Mouse (Mus musculus) forebrain, embryonic 12.5 days (tissue): ENCODE results near the gene Vav3. TPM values are rescaled to one million over a fixed set of nuclear protein-coding genes. Genes with fewer than 3 reads are reported as not detected.

Experiments
- ATAC-seq: fragments of 200-750 bp; cut with Nextera tagmentation; 2 replicates; pipeline ENCODE4 v1.8.0; 2017; ENCODE audit warnings: moderate TSS enrichment; ENCODE audit not compliant: low FRiP score
- H3K27ac ChIP-seq: fragments of 300-500 bp; sonication (generic); 2 replicates; pipeline ENCODE4 v1.5.1; 2016; ENCODE audit warnings: mild to moderate bottlenecking
- H3K27me3 ChIP-seq: fragments of 300-500 bp; sonication (generic); 2 replicates; pipeline ENCODE4 v1.6.1; 2016; ENCODE audit warnings: mild to moderate bottlenecking
- H3K36me3 ChIP-seq: fragments of 300-500 bp; sonication (generic); replicated peaks from 2 replicates; pipeline ENCODE4 v1.6.1; 2016; ENCODE audit warnings: mild to moderate bottlenecking
- H3K4me1 ChIP-seq: fragments of 300-500 bp; sonication (generic); 2 replicates; pipeline ENCODE4 v1.6.1; 2016
- H3K4me2 ChIP-seq: fragments of 300-500 bp; sonication (generic); 2 replicates; pipeline ENCODE4 v1.6.1; 2016; ENCODE audit warnings: mild to moderate bottlenecking, moderate library complexity
- H3K4me3 ChIP-seq: fragments of 300-500 bp; sonication (generic); replicated peaks from 2 replicates; pipeline ENCODE4 v1.5.1; 2016; ENCODE audit warnings: mild to moderate bottlenecking
- H3K9ac ChIP-seq: fragments of 300-500 bp; sonication (generic); 2 replicates; pipeline ENCODE4 v1.6.1; 2016; ENCODE audit warnings: mild to moderate bottlenecking
- H3K9me3 ChIP-seq: fragments of 300-500 bp; sonication (generic); 2 replicates; pipeline ENCODE4 v1.6.1; 2016
- WGBS: fragments of 180-500 bp; shearing (Covaris S2); methylation state at CpG from one replicate; pipeline ENCODE4 v1.1.7; 2016; 5-methylcytosine and 5-hydroxymethylcytosine counted together
- polyA plus RNA-seq: library from polyadenylated mRNA; unstranded; fragments of >200 nt; fragmentation: Nextera tagmentation; extraction: Ambion mirVana; gene quantifications from 2 replicates; pipeline ENCODE4 v1.2.1, GENCODE M21; 2016

Vav3 gene
- polyA plus RNA-seq, 1 experiment from 2014 or later: 10.9 TPM

DNA sequence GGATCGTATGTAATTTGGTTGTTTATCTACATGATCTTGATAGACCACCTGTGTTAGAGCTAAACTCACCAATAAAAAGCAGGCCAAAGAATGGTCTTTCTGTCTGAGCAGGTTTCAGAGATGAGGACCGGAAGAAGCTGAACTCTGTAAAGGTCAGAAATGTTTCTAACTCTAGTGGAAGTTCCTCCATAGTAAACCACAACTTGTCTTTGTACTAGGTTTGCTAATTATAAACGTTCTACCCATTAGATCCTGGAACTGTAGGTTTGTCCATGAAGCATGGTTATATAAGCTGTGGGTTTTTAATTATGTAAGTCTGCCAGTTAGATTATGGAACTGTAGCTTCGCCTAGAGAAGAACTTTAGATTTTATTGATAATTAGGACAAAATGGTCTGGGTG is 20.3 kb downstream of the Vav3 start:
- no peak overlapping the region for H3K27ac ChIP-seq
- no peak for ATAC-seq
- 91% methylated on average over 4 of the region's 4 CpGs for WGBS
- H3K36me3 ChIP-seq: no peaks in the 10 kb centered on the region
- H3K4me2 ChIP-seq: no peak overlapping the region
- H3K9ac ChIP-seq: no peak overlapping the region
- no peaks in the 10 kb centered on the region for H3K27me3 ChIP-seq
- 0 out of 2 replicates have a peak, but pooled peaks cover 3% of the 10 kb centered on the region for H3K4me1 ChIP-seq
- H3K9me3 ChIP-seq: no peaks in the 10 kb centered on the region
- H3K4me3 ChIP-seq: no peak overlapping the region

DNA sequence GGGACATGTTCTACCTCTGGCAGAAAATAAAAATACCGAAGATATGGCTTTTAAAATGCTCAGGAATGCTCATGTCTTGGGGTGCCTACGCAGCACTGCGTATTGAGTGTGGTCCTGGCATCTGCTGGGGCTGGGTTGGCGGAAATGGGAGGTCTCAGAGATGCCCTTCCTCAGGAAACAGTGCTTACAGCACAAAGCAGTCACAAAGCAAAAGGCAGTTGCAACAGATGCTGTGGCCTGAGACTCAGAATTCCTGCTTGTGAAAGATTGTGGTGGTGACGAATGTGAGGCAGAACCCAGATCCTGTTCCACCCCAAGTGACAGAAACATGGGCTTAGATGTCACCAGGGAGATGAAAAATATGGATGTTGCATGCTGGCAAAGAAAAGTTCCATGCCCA is 21.4 kb downstream of the Vav3 start:
- Histone ChIP-seq H3K4me1 (peaks cover 12% of the 10 kb centered on the region; the same call in 1 of the 2 replicates), H3K9ac (no peak overlapping the region), H3K4me2 (no peak overlapping the region), H3K9me3 (no peaks in the 10 kb centered on the region), H3K4me3 (no peak overlapping the region), H3K27me3 (no peaks in the 10 kb centered on the region), H3K27ac (no peak overlapping the region), H3K36me3 (no peaks in the 10 kb centered on the region)
- 91% methylated on average over 5 of the region's 5 CpGs for WGBS
- ATAC-seq: no peak

DNA sequence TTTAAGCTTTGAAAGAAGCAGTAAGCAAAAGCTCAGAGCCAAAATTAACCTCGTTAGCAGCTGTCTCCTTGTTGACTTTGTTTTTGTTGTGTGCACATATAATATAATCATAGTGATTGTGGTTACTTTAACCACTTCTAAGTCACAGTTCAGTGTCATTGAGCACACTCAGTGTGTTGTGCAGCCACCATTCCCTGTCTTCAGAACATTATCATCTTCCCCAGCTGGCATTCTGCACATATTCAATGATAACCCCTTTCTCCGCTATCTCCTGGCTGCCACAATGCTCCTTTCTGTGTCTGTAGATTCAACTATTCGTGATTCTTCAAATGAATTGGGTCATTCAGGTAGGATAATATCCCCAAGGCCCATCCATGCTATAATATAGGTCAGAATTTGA is 21.9 kb downstream of the Vav3 start:
- peaks cover 12% of the 10 kb centered on the region; the same call in 1 of the 2 replicates for H3K4me1 ChIP-seq
- no peaks in the 10 kb centered on the region for H3K27me3 ChIP-seq
- H3K4me3 ChIP-seq: no peak overlapping the region
- H3K36me3 ChIP-seq: no peaks in the 10 kb centered on the region
- no peak overlapping the region for H3K4me2 ChIP-seq
- no peak overlapping the region for H3K27ac ChIP-seq
- WGBS: 78% methylated on average over 3 of the region's 3 CpGs
- H3K9me3 ChIP-seq: no peaks in the 10 kb centered on the region
- ATAC-seq: no peak
- H3K9ac ChIP-seq: no peak overlapping the region

DNA sequence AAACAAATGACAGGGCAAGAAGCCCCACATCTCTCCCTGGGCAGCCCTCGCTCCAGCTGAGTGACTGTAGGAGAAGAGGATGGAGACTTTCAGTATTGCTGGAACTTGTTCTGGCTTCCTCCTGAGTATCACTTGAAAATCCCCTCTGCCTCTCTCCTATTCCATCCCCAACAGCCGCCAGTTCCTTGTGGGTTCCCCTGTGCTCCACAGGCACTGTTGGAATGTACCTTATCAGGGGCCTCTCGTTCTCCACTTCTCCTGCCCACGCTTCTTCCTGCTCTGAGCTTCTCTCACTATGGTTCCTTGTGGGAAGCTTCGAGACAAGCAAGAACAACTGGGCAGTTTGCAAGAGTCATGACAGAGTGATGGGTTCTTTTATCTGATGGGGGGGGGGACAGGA is 23.1 kb downstream of the Vav3 start:
- Histone ChIP-seq H3K9ac (no peak overlapping the region), H3K4me2 (no peak overlapping the region), H3K27me3 (no peaks in the 10 kb centered on the region), H3K4me3 (no peak overlapping the region), H3K4me1 (peaks cover 12% of the 10 kb centered on the region; the same call in 1 of the 2 replicates), H3K9me3 (no peaks in the 10 kb centered on the region), H3K27ac (no peak overlapping the region), H3K36me3 (no peaks in the 10 kb centered on the region)
- ATAC-seq: no peak
- WGBS: 82% methylated on average over 5 of the region's 5 CpGs

DNA sequence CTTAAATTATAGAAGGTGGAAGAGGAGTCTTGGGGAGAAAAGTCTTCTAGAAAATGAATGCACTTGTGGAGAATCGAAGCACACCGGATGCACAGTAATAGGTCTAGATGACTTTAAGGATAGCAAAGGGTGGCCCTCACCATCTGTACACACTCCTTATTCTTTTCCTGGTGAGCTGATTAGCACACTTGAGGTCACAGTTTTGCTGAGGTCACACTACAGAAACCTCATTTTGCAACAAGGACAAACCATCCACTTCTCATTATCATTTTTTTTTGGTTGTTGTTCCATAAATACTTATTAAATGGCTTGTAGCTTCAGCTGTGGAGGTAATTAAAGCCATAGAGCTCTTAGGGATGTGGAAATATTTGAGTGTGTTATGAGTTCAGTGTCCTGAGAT is 25.4 kb downstream of the Vav3 start:
- no peak overlapping the region for H3K4me2 ChIP-seq
- H3K36me3 ChIP-seq: no peaks in the 10 kb centered on the region
- ATAC-seq: no peak
- H3K4me1 ChIP-seq: peaks cover 14% of the 10 kb centered on the region; the same call in 1 of the 2 replicates
- no peak overlapping the region for H3K27ac ChIP-seq
- WGBS: 91% methylated on average over 2 of the region's 2 CpGs
- no peak overlapping the region for H3K9ac ChIP-seq
- no peaks in the 10 kb centered on the region for H3K9me3 ChIP-seq
- H3K4me3 ChIP-seq: no peak overlapping the region
- H3K27me3 ChIP-seq: no peaks in the 10 kb centered on the region

DNA sequence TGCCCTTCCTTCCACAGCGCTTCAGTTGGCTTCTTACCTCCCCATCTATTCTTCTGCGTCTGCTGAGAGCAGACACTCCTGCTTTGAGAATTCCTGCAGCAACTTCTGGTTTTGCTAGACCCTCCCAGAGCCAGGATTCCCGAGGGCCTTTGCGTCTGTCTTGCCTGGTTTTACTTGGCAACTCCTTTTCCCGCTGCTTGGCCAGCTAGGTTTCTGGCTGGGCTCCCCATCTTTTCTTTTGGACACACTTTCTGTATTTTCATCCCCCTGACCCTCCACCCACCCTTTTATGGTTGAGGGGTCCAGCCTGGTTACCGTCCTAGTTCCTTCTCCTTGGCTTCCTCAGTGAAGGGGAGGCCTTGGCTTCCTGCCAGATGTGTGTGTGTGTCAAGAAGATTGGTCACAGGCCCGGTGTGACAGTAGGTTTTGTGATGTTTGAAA is 26.0 kb downstream of the Vav3 start:
- Histone ChIP-seq H3K27ac (no peak overlapping the region), H3K4me1 (peaks cover 14% of the 10 kb centered on the region; the same call in 1 of the 2 replicates), H3K9me3 (no peaks in the 10 kb centered on the region), H3K4me3 (no peak overlapping the region), H3K27me3 (no peaks in the 10 kb centered on the region), H3K4me2 (no peak overlapping the region), H3K36me3 (no peaks in the 10 kb centered on the region), H3K9ac (no peak overlapping the region)
- WGBS: 74% methylated on average over 7 of the region's 7 CpGs
- no peak for ATAC-seq

DNA sequence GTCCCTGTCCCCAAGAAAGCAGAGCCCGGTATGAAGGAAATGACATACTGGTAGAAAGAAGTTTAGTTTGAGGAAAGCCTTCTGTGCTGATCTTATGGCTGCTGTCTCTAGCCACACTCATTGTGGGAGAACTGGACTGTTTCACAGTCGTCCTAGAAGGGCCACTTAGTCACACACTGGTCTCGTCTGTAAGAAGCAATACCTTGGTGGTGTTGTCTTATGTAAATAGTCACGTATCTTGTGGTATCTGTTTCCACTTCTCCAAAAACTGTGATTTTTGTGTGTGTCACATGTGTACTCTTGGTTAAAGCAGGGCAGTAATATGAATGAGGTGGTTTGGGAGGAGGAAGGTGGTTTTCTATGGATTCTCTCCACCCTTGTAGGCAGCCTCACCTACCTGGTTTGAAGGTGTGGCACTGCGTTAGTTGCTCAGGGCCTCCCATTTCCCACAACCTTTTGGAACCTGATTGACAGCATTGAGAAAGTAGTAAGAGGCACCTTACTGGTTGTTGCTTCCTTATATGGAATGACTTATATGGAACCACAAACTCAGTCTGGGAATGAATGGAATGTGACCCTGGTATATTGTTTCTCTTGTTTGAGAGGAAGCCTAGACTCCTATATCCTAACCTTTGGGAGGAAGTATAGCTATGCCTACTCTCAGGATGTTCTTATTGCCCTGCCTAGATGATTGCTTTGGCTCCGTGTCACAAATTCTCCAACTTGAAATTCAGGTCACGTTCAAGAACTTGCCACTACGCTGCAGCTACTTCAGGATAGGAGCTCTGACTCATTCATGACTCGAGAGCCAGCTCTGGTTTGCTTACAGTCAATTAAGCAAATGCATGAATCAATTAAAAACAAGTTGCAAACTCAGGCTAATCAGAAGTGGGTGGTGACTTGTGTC is 28.2 kb downstream of the Vav3 start:
- H3K9ac ChIP-seq: no peak overlapping the region
- no peak overlapping the region for H3K4me3 ChIP-seq
- no peaks in the 10 kb centered on the region for H3K36me3 ChIP-seq
- H3K27me3 ChIP-seq: no peaks in the 10 kb centered on the region
- ATAC-seq: no peak
- WGBS: 77% methylated on average over 9 of the region's 9 CpGs
- H3K9me3 ChIP-seq: no peaks in the 10 kb centered on the region
- no peak overlapping the region for H3K27ac ChIP-seq
- no peak overlapping the region for H3K4me2 ChIP-seq
- peaks cover 14% of the 10 kb centered on the region; the same call in 1 of the 2 replicates for H3K4me1 ChIP-seq

DNA sequence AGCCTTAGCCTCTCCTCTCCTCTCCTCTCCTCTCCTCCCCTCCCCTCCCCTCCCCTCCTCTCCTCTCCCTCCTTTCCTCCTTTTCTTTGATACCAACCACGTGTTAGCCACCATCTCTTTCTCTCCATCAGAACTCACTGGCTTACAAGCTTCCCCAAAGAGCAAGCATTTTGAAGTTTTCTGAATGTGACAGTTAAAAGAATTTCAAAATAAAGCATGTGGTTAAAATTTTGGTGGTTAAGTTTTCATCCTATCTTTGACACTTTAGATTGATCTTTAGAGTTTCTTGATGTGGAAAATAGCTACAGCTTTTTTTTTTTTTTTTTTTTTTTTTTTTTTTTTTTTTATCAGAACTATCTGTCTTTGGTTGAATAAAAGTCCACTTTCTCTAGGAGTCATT is 31.1 kb downstream of the Vav3 start:
- no peak overlapping the region for H3K4me2 ChIP-seq
- no peak for ATAC-seq
- no peak overlapping the region for H3K4me3 ChIP-seq
- H3K9ac ChIP-seq: no peak overlapping the region
- peaks cover 3% of the 10 kb centered on the region; the same call in 1 of the 2 replicates for H3K4me1 ChIP-seq
- H3K27me3 ChIP-seq: no peaks in the 10 kb centered on the region
- no peaks in the 10 kb centered on the region for H3K36me3 ChIP-seq
- WGBS: no CpG with 5 or more reads among the region's 1 CpGs
- no peaks in the 10 kb centered on the region for H3K9me3 ChIP-seq
- H3K27ac ChIP-seq: no peak overlapping the region

DNA sequence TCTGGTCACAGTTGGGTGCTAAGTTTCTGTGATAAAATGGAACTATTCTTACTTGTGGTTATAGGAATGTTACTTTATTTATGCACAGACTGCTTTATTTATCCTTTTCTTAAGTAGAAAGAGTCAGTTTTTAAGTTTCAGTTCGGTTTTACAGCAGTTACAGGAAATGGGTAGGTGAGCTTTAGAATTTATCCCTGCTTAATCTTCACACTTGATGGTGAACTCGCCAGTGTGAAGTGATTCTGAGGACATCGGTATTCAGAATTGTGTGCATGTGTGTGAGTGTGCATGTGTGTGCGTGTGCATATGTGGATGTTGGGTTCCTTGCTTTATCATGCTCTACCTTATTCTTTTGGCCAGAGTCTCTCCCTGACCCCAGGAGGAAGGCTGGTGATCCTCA is 32.2 kb downstream of the Vav3 start:
- ATAC-seq: no peak
- Histone ChIP-seq H3K27ac (no peak overlapping the region), H3K27me3 (no peaks in the 10 kb centered on the region), H3K36me3 (no peaks in the 10 kb centered on the region), H3K4me1 (0 out of 2 replicates have a peak, but pooled peaks cover 2% of the 10 kb centered on the region), H3K9ac (no peak overlapping the region), H3K4me2 (no peak overlapping the region), H3K4me3 (no peak overlapping the region), H3K9me3 (no peaks in the 10 kb centered on the region)
- 92% methylated on average over 4 of the region's 4 CpGs for WGBS

DNA sequence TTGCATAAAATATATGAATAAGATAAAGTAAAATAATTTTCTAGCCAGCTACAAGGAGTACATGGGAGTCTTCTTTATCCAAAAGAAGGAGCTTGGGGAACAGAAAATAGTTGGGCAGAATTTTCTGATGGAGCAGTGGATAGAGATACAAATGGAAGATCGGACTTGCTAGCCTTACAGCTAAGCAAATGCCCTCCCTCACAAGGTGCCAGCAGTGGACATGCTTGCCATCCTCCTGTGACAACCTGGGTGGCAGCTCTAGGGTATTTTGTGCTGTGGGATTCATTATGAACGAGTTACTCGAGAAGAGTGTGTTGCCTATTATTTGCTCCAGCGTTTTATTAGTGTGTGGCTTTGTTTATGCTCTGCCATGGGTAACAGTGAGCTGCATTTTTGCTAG is 37.8 kb downstream of the Vav3 start:
- Histone ChIP-seq H3K27me3 (no peaks in the 10 kb centered on the region), H3K4me1 (no peaks in the 10 kb centered on the region), H3K9ac (no peak overlapping the region), H3K9me3 (no peaks in the 10 kb centered on the region), H3K27ac (no peak overlapping the region), H3K4me2 (no peak overlapping the region), H3K36me3 (no peaks in the 10 kb centered on the region), H3K4me3 (no peak overlapping the region)
- WGBS: 62% methylated on average over 4 of the region's 4 CpGs
- ATAC-seq: no peak

DNA sequence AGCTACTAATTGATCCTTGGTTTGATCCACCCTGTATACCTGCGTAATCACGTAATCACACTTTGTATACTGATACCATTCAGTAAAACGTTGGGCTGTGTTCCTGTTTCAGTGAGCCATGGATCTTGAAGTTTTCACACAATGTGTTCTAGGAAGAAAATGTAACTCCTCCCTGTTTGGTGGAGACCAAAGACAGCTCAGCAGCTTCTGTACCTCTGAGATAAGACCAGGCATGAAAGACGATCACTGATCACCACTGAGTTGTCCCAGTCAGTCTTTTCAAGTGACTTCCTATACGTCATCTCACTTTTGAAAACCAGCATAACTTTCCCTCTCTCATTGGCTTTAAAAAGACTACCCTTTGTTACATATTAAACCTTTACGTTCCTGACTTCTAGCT is 38.2 kb downstream of the Vav3 start:
- Histone ChIP-seq H3K4me3 (no peak overlapping the region), H3K4me1 (no peaks in the 10 kb centered on the region), H3K27me3 (no peaks in the 10 kb centered on the region), H3K27ac (no peak overlapping the region), H3K9me3 (no peaks in the 10 kb centered on the region), H3K4me2 (no peak overlapping the region), H3K36me3 (no peaks in the 10 kb centered on the region), H3K9ac (no peak overlapping the region)
- no peak for ATAC-seq
- 76% methylated on average over 6 of the region's 6 CpGs for WGBS

DNA sequence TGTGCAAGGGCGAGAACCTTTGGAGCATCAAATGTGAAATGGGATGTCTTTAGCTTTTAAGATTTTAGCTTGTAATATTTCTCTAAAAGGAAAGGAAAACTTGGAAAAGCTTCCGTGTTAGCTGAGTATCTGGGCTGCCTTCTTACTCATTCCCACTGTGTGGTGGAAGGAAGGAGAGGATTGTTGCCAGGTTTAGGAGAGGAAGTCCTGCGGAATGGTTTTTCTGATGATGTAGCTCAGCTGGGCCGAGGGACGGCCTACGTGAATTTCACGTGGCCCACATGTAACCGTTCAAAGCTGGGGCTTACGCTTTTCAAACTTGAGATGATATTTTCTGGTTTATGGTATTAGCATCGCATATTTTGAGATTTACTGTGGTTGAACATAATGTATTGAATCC is 48.3 kb downstream of the Vav3 start:
- H3K4me3 ChIP-seq: no peak overlapping the region
- H3K36me3 ChIP-seq: no peaks in the 10 kb centered on the region
- no peaks in the 10 kb centered on the region for H3K27me3 ChIP-seq
- no peaks in the 10 kb centered on the region for H3K4me1 ChIP-seq
- WGBS: 95% methylated on average over 10 of the region's 10 CpGs
- H3K27ac ChIP-seq: no peak overlapping the region
- no peak overlapping the region for H3K9ac ChIP-seq
- H3K9me3 ChIP-seq: no peaks in the 10 kb centered on the region
- no peak overlapping the region for H3K4me2 ChIP-seq
- no peak for ATAC-seq

DNA sequence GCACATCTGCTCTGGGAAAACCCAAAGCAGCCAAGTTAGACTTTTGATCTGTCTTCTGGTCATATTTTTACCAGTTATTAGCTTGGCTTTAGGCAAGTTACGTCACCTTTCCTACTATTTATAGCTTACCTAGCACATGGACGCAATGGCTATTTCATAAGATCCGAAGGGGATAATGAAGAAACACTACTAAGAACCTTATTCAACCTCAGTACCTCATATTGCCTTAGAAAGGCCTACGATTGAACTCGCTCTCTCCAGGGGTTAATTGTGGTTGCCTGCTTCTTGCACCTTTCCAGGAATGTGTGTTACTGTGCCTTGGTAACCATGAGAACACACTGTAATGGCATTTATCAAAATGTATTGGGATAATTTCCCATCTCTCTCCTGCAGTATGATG is 61.1 kb downstream of the Vav3 start:
- Histone ChIP-seq H3K4me3 (no peak overlapping the region), H3K27me3 (no peaks in the 10 kb centered on the region), H3K9ac (no peak overlapping the region), H3K4me2 (no peak overlapping the region), H3K4me1 (no peaks in the 10 kb centered on the region), H3K27ac (no peak overlapping the region), H3K9me3 (no peaks in the 10 kb centered on the region), H3K36me3 (no peaks in the 10 kb centered on the region)
- 89% methylated on average over 5 of the region's 5 CpGs for WGBS
- ATAC-seq: no peak
